Mouse (Mus musculus) embryonic facial prominence, embryonic 10.5 days (tissue): ENCODE results near the gene Cul5. TPM values are rescaled to one million over a fixed set of nuclear protein-coding genes. Genes with fewer than 3 reads are reported as not detected.

ENCODE experiments used
- DNase-seq: peaks from one replicate; pipeline ENCODE4 v3.0.0-alpha.2; 2017; ENCODE audit warnings: low spot score
- H3K27ac ChIP-seq: fragments of 300-500 bp; sonication (generic); replicated peaks from 2 replicates; pipeline ENCODE4 v1.5.1; 2016; ENCODE audit warnings: mild to moderate bottlenecking
- H3K27me3 ChIP-seq: fragments of 300-500 bp; sonication (generic); replicated peaks from 2 replicates; pipeline ENCODE4 v1.6.1; 2016; ENCODE audit warnings: low read depth, mild to moderate bottlenecking; ENCODE audit not compliant: poor library complexity, severe bottlenecking
- H3K36me3 ChIP-seq: fragments of 300-500 bp; sonication (generic); replicated peaks from 2 replicates; pipeline ENCODE4 v1.6.1; 2016; ENCODE audit warnings: mild to moderate bottlenecking, moderate library complexity
- H3K4me1 ChIP-seq: fragments of 300-500 bp; sonication (generic); 2 replicates; pipeline ENCODE4 v1.6.1; 2016
- H3K4me3 ChIP-seq: fragments of 300-500 bp; sonication (generic); 2 replicates; pipeline ENCODE4 v1.5.1; 2016; ENCODE audit warnings: mild to moderate bottlenecking, moderate library complexity
- H3K9me3 ChIP-seq: fragments of 300-500 bp; sonication (generic); 2 replicates; pipeline ENCODE4 v1.6.1; 2016; ENCODE audit warnings: mild to moderate bottlenecking
- WGBS: fragments of 180-500 bp; shearing (Covaris S2); methylation state at CpG from one replicate; pipeline ENCODE4 v1.1.7; 2016; 5-methylcytosine and 5-hydroxymethylcytosine counted together
- polyA plus RNA-seq: library from polyadenylated mRNA; unstranded; fragments of >200 nt; fragmentation: Nextera tagmentation; extraction: Ambion mirVana; gene quantifications from 2 replicates; pipeline ENCODE4 v1.2.1, GENCODE M21; 2016

Cul5 gene
- polyA plus RNA-seq, 1 experiment from 2014 or later: 38.6 TPM

GRCm38 (mm10) chr9:53603384-53603783 lies 66.4 kb downstream of the Cul5 start:
- no peak for DNase-seq
- no peak overlapping the region for H3K4me3 ChIP-seq
- H3K9me3 ChIP-seq: no peaks in the 10 kb centered on the region
- H3K27ac ChIP-seq: no peak overlapping the region
- H3K4me1 ChIP-seq: no peaks in the 10 kb centered on the region
- 95% methylated on average over 1 of the region's 1 CpGs for WGBS
- H3K27me3 ChIP-seq: no peaks in the 10 kb centered on the region
- no peaks in the 10 kb centered on the region for H3K36me3 ChIP-seq

DNA sequence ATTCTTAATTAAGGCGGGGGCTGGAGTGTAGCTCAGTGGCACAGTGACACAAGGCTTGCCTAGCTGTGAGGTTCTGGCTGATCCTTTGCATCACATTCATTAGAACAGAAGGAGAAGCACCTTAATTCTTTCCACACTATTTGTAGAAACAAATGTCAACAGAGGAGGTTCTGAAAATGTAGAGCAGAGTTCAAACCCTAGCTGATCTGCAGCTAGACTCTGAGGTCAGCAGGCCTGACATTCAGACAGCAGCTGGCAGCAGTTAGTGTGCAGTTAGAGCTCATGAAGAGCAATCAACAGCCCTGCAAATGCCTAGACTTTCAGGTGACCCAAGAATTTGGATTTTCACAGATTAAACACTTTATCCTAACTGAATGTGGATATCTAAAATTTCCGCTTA lies 68.3 kb downstream of the Cul5 start:
- Histone ChIP-seq H3K36me3 (no peaks in the 10 kb centered on the region), H3K27ac (no peak overlapping the region), H3K4me1 (no peaks in the 10 kb centered on the region), H3K9me3 (no peaks in the 10 kb centered on the region), H3K27me3 (no peaks in the 10 kb centered on the region), H3K4me3 (no peak overlapping the region)
- WGBS: 88% methylated on average over 2 of the region's 2 CpGs
- peak; percentile 18 for DNase-seq

- DNase-seq: no peak
- WGBS: 79% methylated on average over 6 of the region's 6 CpGs
- H3K4me3 ChIP-seq: no peak overlapping the region
- H3K4me1 ChIP-seq: no peaks in the 10 kb centered on the region
- no peak overlapping the region for H3K27ac ChIP-seq
- H3K36me3 ChIP-seq: no peaks in the 10 kb centered on the region; the same call in 1 of the 2 replicates
- no peaks in the 10 kb centered on the region for H3K27me3 ChIP-seq
- no peaks in the 10 kb centered on the region for H3K9me3 ChIP-seq
Measured at GRCm38 (mm10) chr9:53598631-53599030, 71.2 kb downstream of the Cul5 start.

DNA sequence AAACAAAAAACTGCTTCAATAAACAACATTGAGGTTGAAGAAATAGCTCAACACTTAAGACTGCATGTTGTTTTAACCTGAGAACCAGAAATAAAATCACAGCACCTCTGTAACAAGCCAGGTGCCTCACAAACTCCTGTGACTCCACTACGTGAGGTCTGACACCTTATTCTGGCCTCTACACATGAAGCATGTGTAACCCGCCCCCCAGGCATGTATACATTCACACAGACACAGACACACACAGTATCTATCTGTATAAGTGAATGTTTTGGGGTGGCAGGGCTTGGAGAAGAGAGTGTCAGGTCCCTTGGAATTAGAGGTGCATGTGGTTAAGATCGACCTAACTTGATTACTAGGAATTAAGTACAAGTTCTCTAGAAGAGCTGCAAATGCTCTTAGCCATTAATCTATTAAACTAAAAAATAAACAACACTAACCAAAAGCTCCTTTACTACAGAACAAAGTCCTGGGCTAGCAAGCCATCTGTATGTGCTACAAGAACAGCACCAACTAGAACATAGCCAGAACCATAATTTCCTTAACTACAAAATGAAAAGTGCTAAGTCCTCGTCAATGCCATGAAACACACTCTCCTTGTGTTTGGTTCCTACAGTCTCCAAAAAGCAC lies 72.7 kb downstream of the Cul5 start:
- Histone ChIP-seq H3K4me3 (no peak overlapping the region), H3K36me3 (no peaks in the 10 kb centered on the region; the same call in 1 of the 2 replicates)
- 88% methylated on average over 4 of the region's 4 CpGs for WGBS

GRCm38 (mm10) chr9:53594764-53595163 lies 75.0 kb downstream of the Cul5 start:
- Histone ChIP-seq H3K4me1 (no peaks in the 10 kb centered on the region), H3K36me3 (no peaks in the 10 kb centered on the region; the same call in 1 of the 2 replicates), H3K27ac (no peak overlapping the region), H3K27me3 (no peaks in the 10 kb centered on the region), H3K9me3 (no peaks in the 10 kb centered on the region), H3K4me3 (no peak overlapping the region)
- peak; percentile 72 for DNase-seq
- 11% methylated on average over 3 of the region's 3 CpGs for WGBS

More for the DNA sequence above, 72.7 kb downstream of the Cul5 start:
- H3K4me1 ChIP-seq: no peaks in the 10 kb centered on the region
- no peak for DNase-seq
- H3K9me3 ChIP-seq: no peaks in the 10 kb centered on the region
- H3K27me3 ChIP-seq: no peaks in the 10 kb centered on the region
- H3K27ac ChIP-seq: no peak overlapping the region

DNA sequence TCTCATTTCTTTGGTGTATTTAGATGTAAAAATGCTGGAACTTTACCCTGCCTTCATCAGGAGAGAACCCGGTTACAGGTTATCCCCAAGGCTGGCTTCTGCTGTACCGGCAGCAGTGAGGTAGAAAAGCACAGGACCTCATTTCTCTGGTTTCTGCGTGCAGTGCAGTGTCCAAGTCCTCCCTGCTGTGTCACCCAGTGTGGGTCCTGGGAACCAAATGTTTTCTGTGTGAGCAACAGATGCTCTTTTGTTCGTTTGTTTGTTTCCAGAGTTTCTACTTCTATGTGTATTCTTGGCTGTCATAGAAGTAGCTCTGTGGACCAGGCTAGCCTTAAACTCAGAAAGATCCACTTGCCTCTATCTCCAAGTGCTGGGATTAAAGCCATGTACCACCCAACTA lies 87.9 kb downstream of the Cul5 start:
- Histone ChIP-seq H3K27ac (no peak overlapping the region), H3K9me3 (no peaks in the 10 kb centered on the region), H3K36me3 (peaks cover 84% of the 10 kb centered on the region), H3K4me3 (no peak overlapping the region), H3K4me1 (no peaks in the 10 kb centered on the region), H3K27me3 (no peaks in the 10 kb centered on the region)
- DNase-seq: no peak
- 84% methylated on average over 4 of the region's 4 CpGs for WGBS

DNA sequence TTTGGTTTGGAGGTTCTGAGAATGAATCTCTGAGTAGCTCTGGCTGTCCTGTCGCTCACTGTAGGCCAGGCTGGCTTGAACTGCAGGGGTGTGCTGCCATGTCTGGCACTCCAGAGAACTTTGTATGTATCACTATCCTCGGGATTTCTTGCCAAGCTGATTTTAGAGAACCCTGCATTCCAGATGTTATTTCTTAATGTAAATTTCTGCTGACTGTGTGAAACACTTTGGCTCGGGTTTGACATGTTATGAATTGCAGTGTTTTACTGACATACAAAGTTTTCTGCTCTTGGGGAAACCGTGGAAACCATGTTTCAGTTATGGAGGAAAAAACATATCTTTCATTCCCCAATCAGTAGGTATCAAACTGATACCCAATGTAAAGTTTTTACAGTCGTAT lies 94.1 kb downstream of the Cul5 start:
- Histone ChIP-seq H3K4me3 (no peak overlapping the region), H3K4me1 (no peaks in the 10 kb centered on the region), H3K27me3 (no peaks in the 10 kb centered on the region), H3K36me3 (peaks cover 94% of the 10 kb centered on the region), H3K9me3 (no peaks in the 10 kb centered on the region), H3K27ac (no peak overlapping the region)
- WGBS: 91% methylated on average over 5 of the region's 5 CpGs
- no peak for DNase-seq

DNA sequence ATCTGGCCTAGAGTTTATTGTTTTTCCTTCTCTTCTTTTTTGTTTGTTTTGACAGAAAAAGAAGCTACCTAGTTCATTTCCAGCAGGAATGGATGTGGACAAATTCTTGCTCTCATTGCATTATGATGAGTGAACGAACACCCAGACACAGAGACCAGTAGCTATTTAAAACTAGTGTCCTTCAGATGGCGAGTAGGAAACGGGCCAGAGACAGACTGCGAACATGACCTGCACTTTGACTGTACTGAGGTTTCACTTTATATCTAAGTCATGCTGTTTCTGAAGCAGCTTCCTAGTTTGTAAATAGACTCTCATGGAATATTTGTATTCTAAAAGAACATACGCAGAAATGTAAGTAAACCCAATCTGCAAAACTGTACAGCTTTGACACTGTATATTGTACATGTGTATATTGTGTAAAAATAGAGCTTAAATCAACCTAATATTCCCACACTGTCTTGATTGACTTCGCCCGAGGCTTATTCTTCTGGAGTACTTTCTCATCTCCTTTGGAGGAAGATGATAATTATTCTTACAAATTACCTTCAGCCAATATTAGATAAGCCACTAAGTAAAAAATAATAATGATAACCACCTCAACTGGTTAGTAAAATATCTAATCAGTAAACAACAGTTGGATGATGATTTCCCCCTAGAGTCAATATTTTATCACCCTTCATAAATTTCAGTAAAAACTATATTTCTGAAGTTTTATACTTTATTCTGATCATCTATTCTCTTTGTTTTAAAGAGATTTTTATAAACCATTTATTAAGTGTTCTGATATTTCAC lies 97.1 kb downstream of the Cul5 start:
- H3K27ac ChIP-seq: no peak overlapping the region
- peaks cover 99% of the 10 kb centered on the region for H3K36me3 ChIP-seq
- no peak overlapping the region for H3K4me3 ChIP-seq
- no peaks in the 10 kb centered on the region for H3K27me3 ChIP-seq
- H3K9me3 ChIP-seq: no peaks in the 10 kb centered on the region
- no peak for DNase-seq
- WGBS: 96% methylated on average over 7 of the region's 7 CpGs
- no peaks in the 10 kb centered on the region for H3K4me1 ChIP-seq

- H3K27me3 ChIP-seq: no peaks in the 10 kb centered on the region
- no peak for DNase-seq
- H3K9me3 ChIP-seq: no peaks in the 10 kb centered on the region
- WGBS: 93% methylated on average over 6 of the region's 6 CpGs
- H3K27ac ChIP-seq: no peak overlapping the region
- H3K4me3 ChIP-seq: no peak overlapping the region
- H3K4me1 ChIP-seq: no peaks in the 10 kb centered on the region
- peaks cover 99% of the 10 kb centered on the region for H3K36me3 ChIP-seq
Measured at GRCm38 (mm10) chr9:53570662-53571061, 99.2 kb downstream of the Cul5 start.

Other genes starting within 250 kb of the Cul5 start
- gene Atm, start 133.3 kb downstream of the Cul5 start, polyA plus RNA-seq: 19.3 and 22.0 TPM in 2 replicates
- gene Npat, start 133.0 kb downstream of the Cul5 start, polyA plus RNA-seq: 20.6 and 23.9 TPM in 2 replicates
- gene Acat1, start 59.6 kb downstream of the Cul5 start, polyA plus RNA-seq: 33.6 and 37.4 TPM in 2 replicates
- 1.4 and 1.5 TPM in 2 replicates for gene Rab39, start 36.2 kb upstream of the Cul5 start, polyA plus RNA-seq
- 7.0 and 7.7 TPM in 2 replicates for gene Slc35f2, start 101.5 kb upstream of the Cul5 start, polyA plus RNA-seq
- gene Sln, start 180.2 kb upstream of the Cul5 start, polyA plus RNA-seq: 0.22 TPM in 1 of 2 replicates, not detected in the other